ENCODE assay signal across 8 mouse cellular contexts in genomic region chr4:151988342-151989109, GRCm38 (mm10). TPM values are rescaled to one million over a fixed set of nuclear protein-coding genes. Genes with fewer than 3 reads are reported as not detected.
DNase-seq lines count a peak whose midpoint lies in the region; ATAC-seq and TF ChIP-seq lines count a peak whose summit lies in the region.

TSS of gene Thap3 (minus strand) at chr4:151988997.

- peak within 1 kb of the TSS; percentile 90 for H3K9ac ChIP-seq in limb, embryonic 14.5 days (ENCODE audit: low read depth, low read length, severe bottlenecking)
- peak within 1 kb of the TSS; percentile 92 for H3K9ac ChIP-seq in midbrain, embryonic 15.5 days

- H3K4me2 ChIP-seq in limb, embryonic 14.5 days (replicated peaks; ENCODE audit: low read depth, low read length, severe bottlenecking), result peak within 1 kb of the TSS; percentile 84
- peak within 1 kb of the TSS; percentile 90 for H3K4me2 ChIP-seq in midbrain, embryonic 15.5 days

- H3K36me3 ChIP-seq in embryonic facial prominence, embryonic 10.5 days (replicated peaks), result peaks cover 71% of the 10 kb centered on the region
- peaks cover 54% of the 10 kb centered on the region for H3K36me3 ChIP-seq in limb, embryonic 14.5 days (ENCODE audit: control insufficient read depth, insufficient read depth, low read length)
- H3K36me3 ChIP-seq in midbrain, embryonic 15.5 days (replicated peaks), result peaks cover 12% of the 10 kb centered on the region; the same call in 1 of the 2 replicates

- no peaks in the 10 kb centered on the region for H3K27me3 ChIP-seq in embryonic facial prominence, embryonic 10.5 days (replicated peaks; ENCODE audit: low read depth, poor library complexity, severe bottlenecking)
- no peaks in the 10 kb centered on the region for H3K27me3 ChIP-seq in limb, embryonic 14.5 days (ENCODE audit: control insufficient read depth, insufficient read depth, low read length)
- H3K27me3 ChIP-seq in midbrain, embryonic 15.5 days (replicated peaks), result no peaks in the 10 kb centered on the region

- H3K4me3 ChIP-seq in embryonic facial prominence, embryonic 10.5 days, result peak within 1 kb of the TSS; percentile 89
- H3K4me3 ChIP-seq in limb, embryonic 14.5 days (replicated peaks; ENCODE audit: low read length), result peak within 1 kb of the TSS; percentile 92
- peak within 1 kb of the TSS; percentile 87 for H3K4me3 ChIP-seq in midbrain, embryonic 15.5 days

- DNase-seq in urinary bladder, adult 18-20 months (ENCODE audit: low spot score in 2 of 2), result peak; percentile 74 to 85
- DNase-seq in urinary bladder, postnatal 10 days (ENCODE audit: low spot score), result no peak
- peak; percentile 86 for DNase-seq in embryonic facial prominence, embryonic 10.5 days (ENCODE audit: low spot score)
- peak; percentile 89 to 92 for DNase-seq in heart, adult 18-20 months
- DNase-seq in kidney, adult 18-20 months, result peak; percentile 93
- peak; percentile 65 for DNase-seq in limb, embryonic 14.5 days (ENCODE audit: low spot score)
- peak; percentile 69 to 81 for DNase-seq in spleen, postnatal 10 days (ENCODE audit: low spot score in 2 of 2)

- WGBS in embryonic facial prominence, embryonic 10.5 days, result 1% methylated on average over 54 of the region's 54 CpGs
- WGBS in limb, embryonic 14.5 days, result 1% methylated on average over 39 of the region's 54 CpGs
- under 1% methylated on average over 51 of the region's 54 CpGs for WGBS in midbrain, embryonic 15.5 days

- peak within 1 kb of the TSS; percentile 96 for H3K27ac ChIP-seq in embryonic facial prominence, embryonic 10.5 days (replicated peaks)
- peak within 1 kb of the TSS; percentile 90 for H3K27ac ChIP-seq in limb, embryonic 14.5 days (replicated peaks; ENCODE audit: low read depth, low read length)
- H3K27ac ChIP-seq in midbrain, embryonic 15.5 days, result peak within 1 kb of the TSS; percentile 84

- ATAC-seq in limb, embryonic 14.5 days (ENCODE audit: low FRiP score, low read depth), result peak; percentile 84
- peak; percentile 73 for ATAC-seq in midbrain, embryonic 15.5 days (replicated peaks)

- peaks cover 50% of the 10 kb centered on the region for H3K4me1 ChIP-seq in embryonic facial prominence, embryonic 10.5 days
- H3K4me1 ChIP-seq in limb, embryonic 14.5 days (ENCODE audit: control insufficient read depth, insufficient read depth, low read length), result peaks cover 7% of the 10 kb centered on the region; the same call in 1 of the 2 replicates
- peaks cover 24% of the 10 kb centered on the region for H3K4me1 ChIP-seq in midbrain, embryonic 15.5 days

- H3K9me3 ChIP-seq in embryonic facial prominence, embryonic 10.5 days, result no peaks in the 10 kb centered on the region
- H3K9me3 ChIP-seq in limb, embryonic 14.5 days (ENCODE audit: control insufficient read depth, low read length), result no peaks in the 10 kb centered on the region
- no peaks in the 10 kb centered on the region for H3K9me3 ChIP-seq in midbrain, embryonic 15.5 days

- TF ChIP-seq POLR2A in limb, embryonic 14.5 days (IDR thresholded peaks at IDR 0.05; ENCODE audit: borderline replicate concordance, extremely low read depth, insufficient read depth, insufficient read length), result peak; percentile 53; the same call in 1 of the 2 replicates

RNA-seq across cellular contexts. Expression of gene Thap3, which starts in this region (rescaled TPM):
- 33.5 and 34.7 TPM in 2 replicates for polyA plus RNA-seq in embryonic facial prominence, embryonic 10.5 days (2016; fragmentation: Nextera tagmentation; extraction: Ambion mirVana)
- total RNA-seq in heart, adult 18-20 months (2021), result 10 to 100 TPM; 10.5 to 14.9 TPM
- 60.6 and 61.6 TPM in 2 replicates for polyA plus RNA-seq in limb, embryonic 14.5 days (2012; rRNA removed)
- polyA plus RNA-seq in limb, embryonic 14.5 days (2014; fragmentation: Nextera tagmentation; extraction: Ambion mirVana), result 36.1 and 37.5 TPM in 2 replicates
- polyA plus RNA-seq in midbrain, embryonic 15.5 days (2015; fragmentation: Nextera tagmentation; extraction: Ambion mirVana), result 38.3 and 39.5 TPM in 2 replicates
